Mouse (Mus musculus): Measurements from ENCODE around the gene Hmgcl. TPM values are rescaled to one million over a fixed set of nuclear protein-coding genes. Genes with fewer than 3 reads are reported as not detected.

The Hmgcl gene
- 81.1 and 84.8 TPM in 2 replicates for polyA plus RNA-seq (2015; fragmentation: Nextera tagmentation; extraction: Ambion mirVana)

DNA sequence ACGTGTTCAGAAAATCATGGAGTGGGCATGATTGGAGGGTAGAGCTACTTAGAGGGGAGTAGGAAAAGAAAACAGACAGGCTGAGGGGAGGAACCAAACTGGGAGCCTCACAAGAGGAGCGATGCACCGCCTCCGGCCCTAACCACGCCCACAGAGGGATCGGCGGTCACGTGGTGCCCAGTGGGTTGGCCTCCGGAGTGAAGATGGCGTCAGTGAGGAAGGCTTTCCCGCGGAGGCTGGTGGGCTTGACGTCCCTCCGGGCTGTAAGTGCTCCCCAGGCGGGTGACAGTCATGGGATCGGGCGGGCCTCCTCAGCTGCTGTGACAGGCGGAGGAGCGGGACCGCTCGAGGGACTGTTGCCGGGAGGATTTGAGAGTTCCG, at the start of gene Hmgcl:
Hmgcl (plus strand) TSS at position 171 of the 381 bp plus-strand sequence.
- Histone ChIP-seq H3K4me3 (peak within 1 kb of the TSS; percentile 89), H3K36me3 (peaks cover 4% of the 10 kb centered on the region; the same call in 1 of the 2 replicates), H3K4me1 (peaks cover 27% of the 10 kb centered on the region), H3K9ac (peak within 1 kb of the TSS; percentile 67), H3K4me2 (peak within 1 kb of the TSS; percentile 74), H3K9me3 (no peaks in the 10 kb centered on the region), H3K27me3 (no peaks in the 10 kb centered on the region), H3K27ac (peak within 1 kb of the TSS; percentile 64)
- peak; percentile 86 for ATAC-seq (ENCODE audit: insufficient number of reproducible peaks, low FRiP score, low TSS enrichment, low read depth)
- WGBS, result under 1% methylated on average over 23 of the region's 23 CpGs

DNA sequence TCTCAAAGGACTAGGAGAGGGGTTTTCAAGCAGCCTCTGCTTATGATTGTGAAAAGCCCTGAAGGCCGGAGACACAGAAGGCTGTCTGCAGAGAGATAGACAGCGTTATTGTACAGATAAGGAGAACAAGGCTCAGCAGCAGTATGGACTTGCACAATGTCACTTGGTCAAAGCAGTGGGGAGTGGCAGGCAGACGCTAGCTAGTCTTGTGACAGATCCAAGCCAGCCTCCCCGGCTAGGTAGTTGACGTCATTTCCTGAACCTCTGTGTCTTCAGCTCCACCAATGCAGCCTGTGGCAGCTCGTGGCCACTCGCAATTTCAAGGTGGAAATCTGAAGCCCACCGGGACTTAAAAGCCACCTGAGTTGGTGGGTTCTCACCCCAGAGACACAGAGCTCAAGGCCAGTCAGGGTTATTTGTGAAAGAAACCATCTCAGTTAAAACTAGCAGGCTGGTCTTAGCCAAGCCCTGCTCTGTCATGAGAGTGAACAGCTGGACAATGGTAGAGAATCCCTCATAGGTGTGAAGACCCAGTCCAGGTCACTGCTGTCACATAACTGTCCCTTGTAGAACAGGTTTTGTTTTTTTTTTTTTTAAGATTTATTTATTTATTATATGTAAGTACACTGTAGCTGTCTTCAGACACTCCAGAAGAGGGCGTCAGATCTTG, 47.7 kb upstream of the Hmgcl start:
- Histone ChIP-seq H3K27ac (no peak overlapping the region), H3K27me3 (no peaks in the 10 kb centered on the region), H3K9me3 (no peaks in the 10 kb centered on the region), H3K4me3 (no peak overlapping the region), H3K36me3 (no peaks in the 10 kb centered on the region), H3K4me2 (no peak overlapping the region), H3K9ac (no peak overlapping the region), H3K4me1 (peaks cover 11% of the 10 kb centered on the region)
- ATAC-seq (ENCODE audit: insufficient number of reproducible peaks, low FRiP score, low TSS enrichment, low read depth), result no peak
- WGBS, result 51% methylated on average over 9 of the region's 9 CpGs

DNA sequence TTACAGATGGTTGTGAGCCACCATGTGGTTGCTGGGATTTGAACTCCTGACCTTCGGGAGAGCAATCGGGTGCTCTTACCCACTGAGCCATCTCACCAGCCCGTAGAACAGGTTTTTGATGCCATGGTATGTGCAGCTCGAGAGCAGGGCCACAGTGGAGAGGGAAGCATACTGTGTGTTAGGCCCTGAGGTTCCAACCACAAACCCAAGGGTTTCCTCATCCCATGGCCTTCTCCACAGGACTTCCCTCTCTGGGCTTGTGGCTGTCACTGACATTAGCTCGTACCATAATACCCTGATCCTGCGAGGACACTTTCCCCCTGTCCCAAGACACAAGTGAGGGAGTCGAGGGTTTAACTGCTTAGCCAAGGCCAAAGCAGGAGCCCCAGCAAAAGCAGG, 47.2 kb upstream of the Hmgcl start:
- Histone ChIP-seq H3K9ac (no peak overlapping the region), H3K4me2 (no peak overlapping the region), H3K36me3 (no peaks in the 10 kb centered on the region), H3K27me3 (no peaks in the 10 kb centered on the region), H3K4me1 (peaks cover 11% of the 10 kb centered on the region), H3K4me3 (no peak overlapping the region), H3K27ac (no peak overlapping the region), H3K9me3 (no peaks in the 10 kb centered on the region)
- ATAC-seq (ENCODE audit: insufficient number of reproducible peaks, low FRiP score, low TSS enrichment, low read depth), result no peak
- 84% methylated on average over 7 of the region's 7 CpGs for WGBS

DNA sequence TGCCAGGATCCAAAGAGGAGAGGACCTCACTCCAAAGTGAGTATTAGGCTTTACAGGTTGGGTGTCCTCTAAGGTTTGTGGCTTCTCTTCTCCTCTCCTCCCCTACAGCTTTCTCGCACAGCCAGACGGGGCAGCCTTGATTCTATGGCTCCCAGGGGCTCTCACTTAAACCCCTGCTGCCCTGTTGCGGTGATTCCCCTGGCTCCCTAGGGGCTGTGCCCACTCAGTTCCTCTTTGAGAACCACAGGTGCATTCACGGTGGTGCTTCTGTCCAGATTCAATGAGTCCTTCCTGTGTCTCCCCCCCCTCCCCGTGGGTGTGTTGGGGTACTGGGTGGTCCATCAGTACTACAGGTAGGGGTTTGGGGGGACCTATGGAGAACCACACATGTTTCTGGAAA, 46.2 kb upstream of the Hmgcl start:
- no peaks in the 10 kb centered on the region for H3K27me3 ChIP-seq
- H3K4me3 ChIP-seq, result no peak overlapping the region
- H3K36me3 ChIP-seq, result no peaks in the 10 kb centered on the region
- peaks cover 11% of the 10 kb centered on the region for H3K4me1 ChIP-seq
- H3K27ac ChIP-seq, result no peak overlapping the region
- H3K9ac ChIP-seq, result no peak overlapping the region
- H3K4me2 ChIP-seq, result no peak overlapping the region
- no peak for ATAC-seq (ENCODE audit: insufficient number of reproducible peaks, low FRiP score, low TSS enrichment, low read depth)
- H3K9me3 ChIP-seq, result no peaks in the 10 kb centered on the region
- 77% methylated on average over 5 of the region's 5 CpGs for WGBS

DNA sequence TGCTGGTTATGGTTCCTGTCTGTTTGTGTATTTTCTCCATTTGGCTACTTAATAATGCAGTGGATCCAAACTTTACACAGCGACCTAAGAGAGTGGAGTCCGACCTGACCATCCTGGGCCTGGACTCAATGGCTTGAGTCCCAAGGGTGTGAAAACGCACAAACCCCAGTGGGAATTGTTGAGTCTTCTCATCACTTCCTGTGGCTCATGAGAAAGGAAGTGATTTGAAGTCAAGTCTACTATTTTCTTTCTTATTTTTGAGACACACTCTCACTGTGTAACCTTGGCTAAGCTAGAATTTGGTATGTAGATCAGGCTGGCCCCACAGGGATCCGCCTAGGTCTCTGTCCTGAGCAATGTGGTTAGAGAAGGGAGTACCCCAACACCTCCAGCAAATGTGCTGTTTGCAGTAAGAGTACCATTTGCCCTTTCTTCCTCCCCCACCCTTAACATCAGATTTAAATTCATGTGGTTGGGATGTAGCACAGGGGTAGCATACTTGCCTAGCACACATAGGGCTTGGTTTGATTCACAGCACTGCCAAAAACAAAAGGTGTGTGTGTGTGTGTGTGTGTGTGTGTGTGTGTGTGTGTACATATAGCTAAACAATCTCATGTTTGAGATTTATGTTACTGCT, 43.5 kb upstream of the Hmgcl start:
- H3K36me3 ChIP-seq, result no peaks in the 10 kb centered on the region
- 85% methylated on average over 4 of the region's 4 CpGs for WGBS
- H3K27ac ChIP-seq, result no peak overlapping the region
- no peaks in the 10 kb centered on the region for H3K27me3 ChIP-seq
- peaks cover 6% of the 10 kb centered on the region; the same call in 1 of the 2 replicates for H3K4me1 ChIP-seq
- H3K4me3 ChIP-seq, result no peak overlapping the region
- H3K4me2 ChIP-seq, result no peak overlapping the region
- no peak for ATAC-seq (ENCODE audit: insufficient number of reproducible peaks, low FRiP score, low TSS enrichment, low read depth)
- H3K9me3 ChIP-seq, result no peaks in the 10 kb centered on the region
- no peak overlapping the region for H3K9ac ChIP-seq

DNA sequence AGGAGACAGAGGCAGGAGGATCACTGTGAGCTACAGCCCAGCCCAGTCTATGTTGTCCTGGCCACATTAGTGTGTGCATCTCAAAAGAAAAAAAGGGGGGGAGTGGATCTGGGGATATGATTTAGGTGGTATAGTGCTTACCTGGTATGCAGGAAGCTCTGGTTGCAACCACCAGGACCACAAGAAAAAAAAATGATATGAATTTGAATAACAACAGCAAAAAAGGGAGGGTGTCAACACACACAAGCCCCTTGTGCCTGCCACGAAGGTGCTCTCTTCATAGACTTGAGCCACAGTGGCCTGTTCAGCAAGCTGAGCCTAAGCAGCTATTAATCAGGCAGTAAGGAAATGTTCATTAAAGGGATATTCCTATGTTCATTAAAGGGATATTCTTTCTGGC, 41.4 kb upstream of the Hmgcl start:
- Histone ChIP-seq H3K9me3 (no peaks in the 10 kb centered on the region), H3K9ac (no peak overlapping the region), H3K27me3 (no peaks in the 10 kb centered on the region), H3K36me3 (no peaks in the 10 kb centered on the region), H3K4me3 (no peak overlapping the region), H3K27ac (no peak overlapping the region), H3K4me2 (no peak overlapping the region), H3K4me1 (no peaks in the 10 kb centered on the region)
- WGBS, result 50% methylated on average over 1 of the region's 1 CpGs
- no peak for ATAC-seq (ENCODE audit: insufficient number of reproducible peaks, low FRiP score, low TSS enrichment, low read depth)

DNA sequence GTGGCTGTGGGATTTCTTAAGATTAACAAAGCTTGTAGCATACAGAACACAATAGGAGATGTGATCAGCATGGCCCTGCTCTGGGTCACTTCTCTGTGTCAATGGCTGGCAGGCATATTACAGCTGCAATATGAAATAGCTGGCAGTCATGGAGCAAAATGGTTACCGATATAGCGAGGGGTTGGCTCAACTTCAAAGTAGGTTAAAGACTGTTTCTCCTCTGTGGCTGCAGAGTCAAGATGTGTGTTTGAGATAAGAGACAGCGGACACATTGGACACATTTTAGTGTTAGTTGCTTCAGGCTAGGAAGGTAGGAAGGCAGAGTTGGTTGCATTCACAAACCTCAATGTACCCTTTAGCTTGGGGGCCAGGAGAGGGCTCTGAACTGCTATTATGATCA, 39.6 kb upstream of the Hmgcl start:
- Histone ChIP-seq H3K4me2 (no peak overlapping the region), H3K9ac (no peak overlapping the region), H3K27me3 (no peaks in the 10 kb centered on the region), H3K4me1 (no peaks in the 10 kb centered on the region), H3K4me3 (no peak overlapping the region), H3K36me3 (no peaks in the 10 kb centered on the region), H3K27ac (no peak overlapping the region), H3K9me3 (no peaks in the 10 kb centered on the region)
- 63% methylated on average over 3 of the region's 3 CpGs for WGBS
- no peak for ATAC-seq (ENCODE audit: insufficient number of reproducible peaks, low FRiP score, low TSS enrichment, low read depth)

DNA sequence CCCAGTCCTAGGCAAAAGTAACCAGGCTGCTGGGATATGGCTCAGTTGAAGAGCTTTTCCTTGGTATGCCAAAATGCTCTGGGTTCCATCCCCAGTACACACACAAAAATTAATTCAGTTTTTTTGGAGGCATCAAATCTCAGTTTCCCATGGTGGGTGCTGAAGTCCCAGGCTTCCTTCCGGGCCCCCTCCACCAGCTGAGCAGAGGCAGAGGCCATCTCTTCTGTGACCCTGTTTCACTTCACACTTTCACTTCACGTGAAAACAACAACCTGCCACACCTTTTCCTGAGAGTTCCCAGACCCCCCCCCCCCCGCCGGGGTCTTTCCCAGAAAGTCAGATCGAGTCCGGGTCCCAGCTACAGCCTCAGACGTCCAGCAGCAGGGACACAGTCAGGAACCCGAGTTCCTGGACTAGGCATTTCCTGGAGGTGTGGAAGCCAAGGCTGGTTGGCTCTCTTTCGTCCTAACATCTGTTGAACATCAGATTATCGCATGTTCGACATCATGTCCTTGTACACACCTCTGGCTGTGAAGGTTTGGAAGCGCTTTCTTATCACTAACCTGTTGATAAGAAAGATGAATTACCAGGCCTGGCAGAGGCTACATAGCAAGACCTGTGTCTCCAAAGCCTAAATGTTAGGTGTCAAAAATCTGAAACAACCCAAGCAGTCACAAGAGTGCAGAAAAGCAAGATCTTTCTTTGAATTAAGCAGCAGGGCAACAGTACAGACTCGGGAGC, 36.8 kb upstream of the Hmgcl start:
- H3K27ac ChIP-seq, result no peak overlapping the region
- ATAC-seq (ENCODE audit: insufficient number of reproducible peaks, low FRiP score, low TSS enrichment, low read depth), result no peak
- no peaks in the 10 kb centered on the region for H3K27me3 ChIP-seq
- no peak overlapping the region for H3K4me3 ChIP-seq
- H3K9ac ChIP-seq, result no peak overlapping the region
- H3K4me1 ChIP-seq, result peaks cover 4% of the 10 kb centered on the region; the same call in 1 of the 2 replicates
- no peak overlapping the region for H3K4me2 ChIP-seq
- no peaks in the 10 kb centered on the region for H3K36me3 ChIP-seq
- 55% methylated on average over 13 of the region's 13 CpGs for WGBS
- H3K9me3 ChIP-seq, result no peaks in the 10 kb centered on the region

DNA sequence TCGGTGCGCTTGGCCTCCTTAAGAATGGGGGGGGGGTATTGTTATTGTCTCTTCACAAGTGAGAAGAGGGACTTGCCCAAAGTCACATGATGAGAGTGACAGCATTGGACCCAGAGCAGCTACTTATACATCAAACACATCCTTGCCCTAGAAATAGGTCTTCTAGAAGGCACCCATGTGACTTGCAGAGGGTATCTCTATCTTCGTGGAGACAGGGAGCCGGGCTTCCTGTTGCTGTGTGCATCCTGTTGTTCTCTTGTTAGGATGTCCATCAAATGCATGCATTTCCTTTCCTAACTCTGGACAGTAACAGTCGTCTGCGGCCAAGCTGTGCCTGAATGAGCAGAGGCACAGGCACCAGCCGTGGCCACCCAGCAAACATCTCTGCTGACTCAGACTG, 34.7 kb upstream of the Hmgcl start:
- Histone ChIP-seq H3K36me3 (no peaks in the 10 kb centered on the region), H3K4me3 (no peak overlapping the region), H3K9ac (no peak overlapping the region), H3K27me3 (no peaks in the 10 kb centered on the region), H3K27ac (no peak overlapping the region), H3K4me1 (peaks cover 4% of the 10 kb centered on the region; the same call in 1 of the 2 replicates), H3K9me3 (no peaks in the 10 kb centered on the region), H3K4me2 (no peak overlapping the region)
- 66% methylated on average over 7 of the region's 7 CpGs for WGBS
- ATAC-seq (ENCODE audit: insufficient number of reproducible peaks, low FRiP score, low TSS enrichment, low read depth), result no peak

DNA sequence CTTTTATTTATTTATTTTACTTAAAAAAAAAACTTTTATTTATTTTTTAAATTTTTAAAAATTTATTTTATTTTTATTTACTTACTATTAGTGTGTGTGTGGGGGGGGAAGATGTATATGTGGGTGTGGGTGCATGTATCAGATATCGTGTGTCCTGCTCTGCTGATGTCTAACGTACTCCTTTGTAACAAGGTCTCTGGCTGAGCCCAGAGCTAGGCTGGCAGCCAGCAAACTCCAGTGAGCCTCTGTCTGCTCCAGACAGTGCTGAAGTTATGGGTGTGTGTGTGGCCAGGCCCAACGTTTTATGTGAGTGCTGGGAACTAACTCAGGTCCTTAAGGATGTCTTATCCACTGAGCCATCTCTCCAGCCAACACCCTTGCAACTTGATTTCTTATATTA, 34.1 kb upstream of the Hmgcl start:
- no peaks in the 10 kb centered on the region for H3K27me3 ChIP-seq
- H3K4me1 ChIP-seq, result peaks cover 4% of the 10 kb centered on the region; the same call in 1 of the 2 replicates
- 33% methylated on average over 3 of the region's 3 CpGs for WGBS
- no peak overlapping the region for H3K27ac ChIP-seq
- 0 out of 2 replicates have a peak, but pooled peaks have one; percentile 35 for ATAC-seq (ENCODE audit: insufficient number of reproducible peaks, low FRiP score, low TSS enrichment, low read depth)
- H3K36me3 ChIP-seq, result no peaks in the 10 kb centered on the region
- H3K4me2 ChIP-seq, result no peak overlapping the region
- no peak overlapping the region for H3K9ac ChIP-seq
- no peak overlapping the region for H3K4me3 ChIP-seq
- no peaks in the 10 kb centered on the region for H3K9me3 ChIP-seq

DNA sequence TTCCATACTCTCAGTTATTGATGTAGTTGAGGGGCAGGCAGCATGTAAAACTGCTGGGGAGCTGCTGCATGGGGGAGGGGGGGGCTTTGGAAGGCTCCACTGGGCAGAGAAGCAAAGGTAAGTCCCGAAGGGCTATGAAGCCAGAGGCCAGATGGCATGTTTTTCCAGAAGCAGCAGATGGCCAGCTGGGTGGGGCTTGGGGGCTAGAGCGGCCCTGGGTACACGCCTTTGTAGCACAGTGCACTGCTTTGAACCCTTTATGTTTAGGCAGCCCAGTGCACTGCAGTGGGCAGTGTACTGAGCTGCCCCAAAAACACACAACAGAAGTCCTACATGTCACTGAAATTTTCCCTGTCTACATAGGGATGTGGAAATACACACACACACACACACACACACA, 33.4 kb upstream of the Hmgcl start:
- WGBS, result 16% methylated on average over 3 of the region's 3 CpGs
- H3K4me3 ChIP-seq, result no peak overlapping the region
- peaks cover 4% of the 10 kb centered on the region; the same call in 1 of the 2 replicates for H3K4me1 ChIP-seq
- H3K27ac ChIP-seq, result peak overlapping the region; percentile 51; the same call in 1 of the 2 replicates
- 0 out of 2 replicates have a peak, but pooled peaks have one; percentile 24 for ATAC-seq (ENCODE audit: insufficient number of reproducible peaks, low FRiP score, low TSS enrichment, low read depth)
- H3K9me3 ChIP-seq, result no peaks in the 10 kb centered on the region
- H3K9ac ChIP-seq, result no peak overlapping the region
- H3K4me2 ChIP-seq, result no peak overlapping the region
- no peaks in the 10 kb centered on the region for H3K27me3 ChIP-seq
- H3K36me3 ChIP-seq, result no peaks in the 10 kb centered on the region

DNA sequence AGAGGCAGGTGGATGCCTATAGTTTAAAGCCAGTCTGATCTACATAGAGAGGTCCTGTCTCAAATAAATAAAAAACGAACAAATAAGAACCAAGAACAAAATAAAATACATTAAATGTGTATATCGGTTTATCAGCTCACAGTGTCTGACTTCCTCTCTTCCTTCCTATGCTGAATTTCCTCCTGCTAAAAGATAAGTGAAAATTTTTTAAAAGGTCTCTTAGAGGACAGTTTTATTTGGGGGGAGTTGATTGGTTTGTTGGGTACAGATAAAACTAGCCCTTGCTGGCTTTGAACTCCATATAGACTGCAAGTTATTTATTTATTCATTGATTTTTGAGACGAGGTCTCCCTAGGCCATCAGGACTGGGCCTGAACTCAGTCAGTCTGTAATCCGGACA, 32.8 kb upstream of the Hmgcl start:
- H3K36me3 ChIP-seq, result no peaks in the 10 kb centered on the region
- no peaks in the 10 kb centered on the region for H3K9me3 ChIP-seq
- no peak overlapping the region for H3K27ac ChIP-seq
- H3K4me3 ChIP-seq, result no peak overlapping the region
- H3K9ac ChIP-seq, result no peak overlapping the region
- 77% methylated on average over 4 of the region's 4 CpGs for WGBS
- no peak overlapping the region for H3K4me2 ChIP-seq
- H3K4me1 ChIP-seq, result peaks cover 4% of the 10 kb centered on the region; the same call in 1 of the 2 replicates
- no peaks in the 10 kb centered on the region for H3K27me3 ChIP-seq
- no peak for ATAC-seq (ENCODE audit: insufficient number of reproducible peaks, low FRiP score, low TSS enrichment, low read depth)

Data from limb, embryonic 15.5 days (tissue).